Mouse (Mus musculus) liver, embryonic 14.5 days (tissue): ENCODE measurements at regions not wholly inside any gene's neighbourhood (a gene's known extent, or its start where the extent isn't known, plus 50 kb on each side); places are given as distances from the start of the nearest gene placed in this dataset.

Experiments used
- CTCF ChIP-seq: IDR thresholded peaks from 2 replicates; pipeline ENCODE4 v1.5.1; 2016; ENCODE audit warnings: antibody characterized with exemption, low read depth, control low read depth
- EP300 ChIP-seq: IDR thresholded peaks from 2 replicates; pipeline ENCODE4 v1.6.1; 2016; ENCODE audit warnings: antibody characterized with exemption, low read depth

DNA sequence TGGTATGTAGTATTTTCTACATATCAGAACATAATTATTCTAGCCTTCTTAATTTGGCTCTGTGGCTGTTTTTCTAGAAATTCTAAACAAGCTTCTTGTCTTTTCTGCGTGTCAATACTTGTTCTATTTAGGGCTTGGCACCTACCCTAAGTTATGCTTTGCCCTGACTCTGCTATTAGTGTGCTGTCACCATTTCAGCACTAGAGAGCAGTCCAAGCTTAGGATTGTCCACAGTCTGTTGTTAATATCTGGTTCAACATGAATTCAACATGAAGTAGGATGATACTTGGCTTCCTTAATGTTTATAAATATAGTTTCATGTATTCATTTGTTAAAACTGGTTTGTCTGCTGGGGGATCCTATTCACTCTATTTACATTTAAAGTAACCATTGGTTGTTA lies 61.2 kb downstream of the Maged1 start:
- TF ChIP-seq CTCF, result peak; percentile 49; the same call in 1 of the 2 replicates
- TF ChIP-seq EP300, result no peak
